Mouse (Mus musculus) olfactory bulb, adult 2 months (tissue): ENCODE measurements around the gene Gm11639. TPM values are rescaled to one million over a fixed set of nuclear protein-coding genes. Genes with fewer than 3 reads are reported as not detected.

ENCODE experiments used
- H3K27ac ChIP-seq: fragments of 200-500 bp; 2 replicates; pipeline ENCODE4 v1.5.1; 2012; ENCODE audit warnings: low read depth, low read length; ENCODE audit not compliant: insufficient read depth
- H3K4me1 ChIP-seq: fragments of 200-500 bp; 2 replicates; pipeline ENCODE4 v1.6.1; 2012; ENCODE audit warnings: low read length; ENCODE audit not compliant: control insufficient read depth, insufficient read depth
- H3K4me3 ChIP-seq: fragments of 200-500 bp; 2 replicates; pipeline ENCODE4 v1.5.1; 2012; ENCODE audit warnings: mild to moderate bottlenecking, low read depth, low read length, moderate library complexity; ENCODE audit not compliant: insufficient read depth
- CTCF ChIP-seq: fragments of 200-500 bp; IDR thresholded peaks from 2 replicates; pipeline ENCODE4 v1.5.1; 2012; ENCODE audit warnings: low read depth, mild to moderate bottlenecking, low read length, moderate library complexity; ENCODE audit not compliant: insufficient read depth
- POLR2A ChIP-seq: fragments of 200-500 bp; IDR thresholded peaks from 2 replicates; pipeline ENCODE4 v1.6.1; 2012; ENCODE audit warnings: mild to moderate bottlenecking, low read depth, low read length, moderate library complexity; ENCODE audit not compliant: insufficient read depth
- WGBS: fragments of 180-500 bp; shearing (Covaris S2); methylation state at CpG from one replicate; pipeline ENCODE4 v1.1.7; 2018; 5-methylcytosine and 5-hydroxymethylcytosine counted together
- polyA plus RNA-seq: library from polyadenylated mRNA; stranded (reverse); fragments of >200 nt; gene quantifications from 2 replicates; pipeline ENCODE4 v1.2.4, GENCODE M21; 2012; ENCODE audit warnings: low replicate concordance; ENCODE audit not compliant: missing spikeins, insufficient read depth, insufficient read length

Gene Gm11639
- polyA plus RNA-seq, result not detected in 2 replicates

DNA sequence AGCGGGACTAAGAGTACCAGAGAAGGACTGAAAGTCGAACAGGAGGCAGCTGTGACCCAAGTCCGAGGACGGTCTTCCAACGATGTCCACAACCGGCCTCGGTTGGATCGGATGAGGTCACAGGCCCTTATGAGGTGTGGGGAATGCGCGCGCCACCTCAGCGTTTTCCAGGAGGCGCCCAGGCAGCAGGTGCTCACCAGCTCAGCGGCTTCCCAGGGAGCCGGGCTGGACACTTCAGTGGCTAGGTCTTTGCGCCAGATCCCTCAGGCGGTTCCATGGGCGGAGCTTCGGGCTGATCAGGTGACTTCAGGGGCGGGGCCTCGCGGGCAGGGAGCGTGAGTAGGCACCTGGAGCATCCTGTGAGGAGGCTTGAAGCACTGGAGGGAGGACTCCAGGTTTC is at the start of gene Gm11639:
Gene Gm11639 (plus strand): TSS at position 160 of the 400 bp plus-strand sequence.
- TF ChIP-seq POLR2A (no peak), CTCF (no peak)
- no peak within 1 kb of the TSS for H3K4me3 ChIP-seq

GRCm38 (mm10) chr11:104637010-104637409 is 48.5 kb upstream of the Gm11639 start:
- WGBS, result 95% methylated on average over 14 of the region's 14 CpGs
- H3K4me1 ChIP-seq, result no peaks in the 10 kb centered on the region
- no peak overlapping the region for H3K27ac ChIP-seq
- TF ChIP-seq POLR2A, result no peak
- no peak for TF ChIP-seq CTCF
- H3K4me3 ChIP-seq, result no peak overlapping the region

More for the DNA sequence above, at the start of gene Gm11639:
- WGBS, result 38% methylated on average over 23 of the region's 23 CpGs
- Histone ChIP-seq H3K4me1 (0 out of 2 replicates have a peak, but pooled peaks cover 2% of the 10 kb centered on the region), H3K27ac (no peak within 1 kb of the TSS)

GRCm38 (mm10) chr11:104638006-104638405 is 47.5 kb upstream of the Gm11639 start:
- no peak overlapping the region for H3K4me3 ChIP-seq
- 52% methylated on average over 5 of the region's 5 CpGs for WGBS
- TF ChIP-seq CTCF, result no peak
- no peak for TF ChIP-seq POLR2A
- no peaks in the 10 kb centered on the region for H3K4me1 ChIP-seq
- H3K27ac ChIP-seq, result no peak overlapping the region

DNA sequence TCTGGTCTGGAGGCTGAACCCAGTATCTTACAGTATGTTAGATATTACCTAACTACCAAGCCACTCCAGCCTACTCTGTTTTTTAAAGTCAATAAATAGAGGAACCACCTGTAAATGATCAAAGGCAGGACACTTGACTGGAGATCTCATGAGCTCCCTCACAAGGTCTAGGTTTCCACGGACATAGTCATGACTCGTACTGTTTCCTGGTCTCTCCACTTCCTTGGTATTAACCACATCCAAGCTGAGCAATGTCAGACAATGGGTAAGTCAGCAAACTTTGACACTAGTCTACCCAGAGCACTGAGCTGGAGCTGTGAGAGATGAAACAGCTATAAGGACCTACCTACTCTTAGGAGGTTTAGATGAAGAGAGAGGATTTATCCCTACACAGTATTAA is 46.6 kb upstream of the Gm11639 start:
- 81% methylated on average over 2 of the region's 2 CpGs for WGBS
- H3K4me1 ChIP-seq, result no peaks in the 10 kb centered on the region
- no peak overlapping the region for H3K4me3 ChIP-seq
- no peak overlapping the region for H3K27ac ChIP-seq
- no peak for TF ChIP-seq CTCF
- no peak for TF ChIP-seq POLR2A

GRCm38 (mm10) chr11:104639634-104640033 is 45.9 kb upstream of the Gm11639 start:
- TF ChIP-seq CTCF, result no peak
- TF ChIP-seq POLR2A, result no peak
- no peaks in the 10 kb centered on the region for H3K4me1 ChIP-seq
- no peak overlapping the region for H3K4me3 ChIP-seq
- H3K27ac ChIP-seq, result no peak overlapping the region
- WGBS, result 91% methylated on average over 9 of the region's 9 CpGs

GRCm38 (mm10) chr11:104640894-104641293 is 44.6 kb upstream of the Gm11639 start:
- H3K27ac ChIP-seq, result no peak overlapping the region
- H3K4me1 ChIP-seq, result no peaks in the 10 kb centered on the region
- no peak for TF ChIP-seq CTCF
- TF ChIP-seq POLR2A, result no peak
- H3K4me3 ChIP-seq, result no peak overlapping the region
- 72% methylated on average over 10 of the region's 10 CpGs for WGBS

- no peaks in the 10 kb centered on the region for H3K4me1 ChIP-seq
- H3K27ac ChIP-seq, result no peak overlapping the region
- WGBS, result 96% methylated on average over 4 of the region's 4 CpGs
Observed at GRCm38 (mm10) chr11:104643236-104643635, 42.3 kb upstream of the Gm11639 start.

GRCm38 (mm10) chr11:104645402-104645801 is 40.1 kb upstream of the Gm11639 start:
- Histone ChIP-seq H3K4me3 (no peak overlapping the region), H3K4me1 (no peaks in the 10 kb centered on the region), H3K27ac (no peak overlapping the region)
- TF ChIP-seq POLR2A (no peak), CTCF (no peak)
- 97% methylated on average over 6 of the region's 6 CpGs for WGBS

More at GRCm38 (mm10) chr11:104643236-104643635, 42.3 kb upstream of the Gm11639 start:
- no peak overlapping the region for H3K4me3 ChIP-seq
- no peak for TF ChIP-seq CTCF
- no peak for TF ChIP-seq POLR2A

- no peak overlapping the region for H3K27ac ChIP-seq
- TF ChIP-seq POLR2A (no peak), CTCF (no peak)
- H3K4me1 ChIP-seq, result no peaks in the 10 kb centered on the region
- no peak overlapping the region for H3K4me3 ChIP-seq
- WGBS, result 87% methylated on average over 4 of the region's 4 CpGs
Observed at GRCm38 (mm10) chr11:104646173-104646572, 39.3 kb upstream of the Gm11639 start.

DNA sequence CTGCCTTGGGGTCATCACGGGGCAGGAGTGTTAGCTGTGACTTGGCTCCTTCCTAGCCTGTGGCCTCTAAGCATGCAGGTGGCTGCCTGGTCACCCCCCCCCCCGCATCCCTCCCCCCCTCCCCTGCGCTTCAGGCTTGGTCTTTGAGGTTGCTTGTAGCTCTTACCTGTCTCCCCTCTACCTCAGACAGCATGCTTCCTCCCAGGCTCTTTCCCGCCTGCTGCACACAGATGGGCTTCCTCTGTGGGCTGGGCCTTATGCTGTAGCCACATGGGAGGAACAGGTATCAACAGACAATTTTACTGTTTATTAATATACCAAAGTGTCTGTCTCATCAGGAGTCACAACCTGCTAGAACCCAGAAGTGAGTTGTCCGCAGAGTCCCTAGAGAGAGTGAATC is 38.9 kb upstream of the Gm11639 start:
- Histone ChIP-seq H3K27ac (no peak overlapping the region), H3K4me3 (no peak overlapping the region), H3K4me1 (no peaks in the 10 kb centered on the region)
- no peak for TF ChIP-seq CTCF
- no peak for TF ChIP-seq POLR2A
- 88% methylated on average over 5 of the region's 5 CpGs for WGBS
